Mouse (Mus musculus): ENCODE measurements at regions not wholly inside any gene's neighbourhood (a gene's known extent, or its start where the extent isn't known, plus 50 kb on each side); places are given as distances from the start of the nearest gene placed in this dataset.

GRCm38 (mm10) chr3:150416447-150416846, 1021.2 kb upstream of the Adgrl4 start:
- no peak for DNase-seq (ENCODE audit: low read depth, low spot score)

- no peak for DNase-seq (ENCODE audit: low read depth, low spot score)
Measured at GRCm38 (mm10) chr3:150427965-150428364, 1009.7 kb upstream of the Adgrl4 start.

GRCm38 (mm10) chr3:150431291-150431690, 1006.4 kb upstream of the Adgrl4 start:
- no peak for DNase-seq (ENCODE audit: low read depth, low spot score)

- DNase-seq (ENCODE audit: low read depth, low spot score): peak; percentile 7
Measured at GRCm38 (mm10) chr3:150435199-150435598, 1002.5 kb upstream of the Adgrl4 start.

GRCm38 (mm10) chr3:150435818-150436607, 1001.7 kb upstream of the Adgrl4 start:
- DNase-seq (ENCODE audit: low read depth, low spot score): no peak
